Mouse (Mus musculus): ENCODE data around the gene Col6a2.

- TF ChIP-seq CTCF (IDR thresholded peaks at IDR 0.05; ENCODE audit: control insufficient read depth, insufficient read depth, insufficient read length) (no peak), MAX (IDR thresholded peaks at IDR 0.05) (no peak), FOSL1 (IDR thresholded peaks at IDR 0.05; ENCODE audit: insufficient read depth, low read length, poor library complexity, severe bottlenecking) (no peak)
Measured at GRCm38 (mm10) chr10:76664156-76665115, 41.0 kb upstream of the Col6a2 start.

Measured in C2C12 (cell line).